Comparison of ENCODE assay signal across 12 mouse cellular contexts in the genomic region with DNA sequence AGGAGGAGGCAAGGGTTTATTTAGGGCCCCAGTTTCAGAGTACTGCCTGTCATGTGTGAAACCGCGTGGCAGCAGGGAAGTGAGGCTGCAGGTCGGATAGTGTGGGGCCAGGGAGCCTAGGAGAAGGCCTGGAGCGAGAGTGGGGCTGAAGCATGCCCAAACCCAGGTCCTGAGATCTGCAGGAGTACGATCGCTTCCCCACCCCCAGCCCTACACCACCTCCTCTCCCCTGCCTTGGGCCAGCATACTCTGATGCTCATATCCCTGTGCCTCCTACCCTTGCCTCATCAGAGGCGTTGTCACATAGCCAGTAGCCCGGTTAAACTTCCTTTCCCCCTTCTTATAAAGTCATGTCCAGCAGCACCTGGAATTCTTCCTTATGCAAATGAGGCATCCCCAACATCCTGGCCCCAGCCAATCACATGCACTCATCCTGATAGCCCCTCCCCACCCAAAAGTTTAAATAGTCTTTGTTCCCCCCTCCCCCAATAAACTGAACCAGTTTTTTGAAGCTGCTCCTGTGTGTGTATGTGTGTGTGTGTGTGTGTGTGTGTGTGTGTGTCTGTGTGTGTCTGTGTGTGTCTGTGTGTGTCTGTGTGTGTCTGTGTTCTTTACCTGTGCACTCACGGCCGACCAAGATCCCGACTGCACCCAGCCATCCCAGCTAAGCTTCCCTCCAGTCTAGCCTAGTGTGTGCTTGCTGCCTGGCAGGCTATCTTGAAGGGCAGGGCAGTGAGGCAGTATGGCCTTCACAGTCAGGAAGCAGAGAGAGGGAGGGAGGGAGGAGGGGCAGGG. TPM values are rescaled to one million over a fixed set of nuclear protein-coding genes. Genes with fewer than 3 reads are reported as not detected.
A peak's percentile ranks its signal among the peaks of the same experiment; 100 is the strongest.
DNase-seq lines count a peak whose midpoint lies in the region; ATAC-seq lines count a peak whose summit lies in the region.
"Had no signal": no experiment of that assay in that cellular context is flagged by ENCODE, and none has a peak within 500 bp of the region (broad histone marks: within the 10 kb centered on the region; RNA-seq: fewer than 3 reads in every experiment).

No protein-coding gene starts in this region.

- DNase-seq in adrenal gland, adult (ENCODE audit: inconsistent age in 2 of 2, low spot score in 1 of 2) = peak; percentile 38 to 50
- DNase-seq in adrenal gland, postnatal 4 days (ENCODE audit: low spot score in 2 of 2) = no peak
- DNase-seq in kidney, postnatal 10 days = peak; percentile 45
- no peak for DNase-seq in kidney, adult 8-10 months
- peak; percentile 12 for DNase-seq in retina, embryonic 14.5 days (ENCODE audit: low spot score)
- DNase-seq in retina, postnatal 1 day = no peak
- no peak for DNase-seq in urinary bladder, adult 18-20 months (ENCODE audit: low spot score in 2 of 2)
- DNase-seq: cerebellum, adult 9-10 months; spleen, adult 18-20 months had no signal

- ATAC-seq in megakaryocyte, adult 5-6 weeks (ENCODE audit: poor library complexity, severe bottlenecking) = no peak

RNA-seq across cellular contexts. Expression of a gene that starts 36.9 kb away (rescaled TPM):
- total RNA-seq in adrenal gland, postnatal 4 days (2021) = 1 to 10 TPM in 1 of 2 experiments, under 1 TPM in 1; 0.99 to 2.0 TPM
- not detected in 2 replicates for total RNA-seq in megakaryocyte, adult 5-6 weeks (2015)
- not detected in 2 replicates for total RNA-seq in megakaryocyte, adult 5-6 weeks (2017)
- total RNA-seq: granulocyte monocyte progenitor cell, adult 5-6 weeks; left cerebral cortex, adult 8-10 months had no signal

Comparison
In these comparisons a context has a peak if more than half of its experiments do, and no peak if none do; other contexts are left out.
1. DNase-seq: peak in adrenal gland, adult (2 of 2), kidney, postnatal 10 days (single experiment) and retina, embryonic 14.5 days (single experiment); none in adrenal gland, postnatal 4 days (0 of 2), kidney, adult 8-10 months (0 of 2), retina, postnatal 1 day (single experiment) and urinary bladder, adult 18-20 months (0 of 2).